Mouse (Mus musculus): Measurements from ENCODE around the gene Ndufb3. TPM values are rescaled to one million over a fixed set of nuclear protein-coding genes. Genes with fewer than 3 reads are reported as not detected.
A peak's percentile ranks its signal among the peaks of the same experiment; 100 is the strongest.
"Not testable (repeated sequence)": the region's sequence is repeated elsewhere in the genome, so short reads cannot be mapped to it uniquely, and the experiment has no call there.

Ndufb3 gene
- polyA plus RNA-seq, 1 experiment from 2014 or later = 170 TPM

- Histone ChIP-seq H3K9ac (no peak overlapping the region), H3K36me3 (replicated peaks) (no peaks in the 10 kb centered on the region; the same call in 1 of the 2 replicates), H3K4me2 (peak overlapping the region; percentile 91), H3K4me1 (peaks cover 12% of the 10 kb centered on the region), H3K9me3 (no peaks in the 10 kb centered on the region), H3K4me3 (replicated peaks) (peak overlapping the region; percentile 91), H3K27me3 (no peaks in the 10 kb centered on the region), H3K27ac (no peak overlapping the region)
- WGBS = 91% methylated on average over 1 of the region's 1 CpGs
- ATAC-seq (ENCODE audit: low FRiP score) = no peak
These were observed 1.3 kb downstream of the Ndufb3 start for GRCm38 (mm10) chr1:58587491-58587890.

DNA sequence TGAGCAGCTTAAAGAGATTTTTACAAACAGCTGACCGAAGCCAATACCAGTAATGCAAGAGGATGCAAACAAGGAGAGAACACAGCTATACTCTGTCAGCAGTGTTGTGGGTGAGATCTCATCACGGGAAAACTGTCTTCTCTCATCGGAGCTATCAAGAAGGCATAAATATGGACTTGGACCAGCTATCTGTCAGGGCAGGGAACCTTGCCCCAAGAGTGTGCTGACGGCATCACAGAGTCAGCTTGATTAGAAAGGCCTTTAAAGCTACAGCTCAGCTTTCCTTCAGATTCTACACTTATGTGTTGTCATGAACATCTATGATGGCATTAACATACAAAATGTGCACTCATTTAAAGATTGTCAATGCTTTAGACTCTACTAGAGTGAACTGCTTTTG lies 16.5 kb downstream of the Ndufb3 start:
- peaks cover 5% of the 10 kb centered on the region; the same call in 1 of the 2 replicates for H3K9me3 ChIP-seq
- no peak for ATAC-seq (ENCODE audit: low FRiP score)
- 86% methylated on average over 4 of the region's 4 CpGs for WGBS

GRCm38 (mm10) chr1:58603738-58604137 lies 17.6 kb downstream of the Ndufb3 start:
- Histone ChIP-seq H3K4me2 (no peak overlapping the region), H3K4me1 (no peaks in the 10 kb centered on the region), H3K27ac (no peak overlapping the region), H3K9ac (no peak overlapping the region), H3K4me3 (replicated peaks) (no peak overlapping the region), H3K27me3 (no peaks in the 10 kb centered on the region), H3K9me3 (peaks cover 5% of the 10 kb centered on the region; the same call in 1 of the 2 replicates), H3K36me3 (replicated peaks) (no peaks in the 10 kb centered on the region)
- no peak for ATAC-seq (ENCODE audit: low FRiP score)
- WGBS = 86% methylated on average over 4 of the region's 4 CpGs

More for the DNA sequence above, 16.5 kb downstream of the Ndufb3 start:
- Histone ChIP-seq H3K36me3 (replicated peaks) (no peaks in the 10 kb centered on the region), H3K27me3 (no peaks in the 10 kb centered on the region), H3K4me1 (no peaks in the 10 kb centered on the region), H3K4me2 (no peak overlapping the region), H3K27ac (no peak overlapping the region), H3K4me3 (replicated peaks) (no peak overlapping the region), H3K9ac (no peak overlapping the region)

GRCm38 (mm10) chr1:58609591-58609990 lies 23.4 kb downstream of the Ndufb3 start:
- not testable (repeated sequence) for H3K4me2 ChIP-seq; H3K4me3 ChIP-seq (replicated peaks); ATAC-seq (ENCODE audit: low FRiP score); H3K27ac ChIP-seq; H3K4me1 ChIP-seq; H3K36me3 ChIP-seq (replicated peaks); H3K27me3 ChIP-seq; H3K9ac ChIP-seq; H3K9me3 ChIP-seq
- WGBS = 92% methylated on average over 5 of the region's 5 CpGs

DNA sequence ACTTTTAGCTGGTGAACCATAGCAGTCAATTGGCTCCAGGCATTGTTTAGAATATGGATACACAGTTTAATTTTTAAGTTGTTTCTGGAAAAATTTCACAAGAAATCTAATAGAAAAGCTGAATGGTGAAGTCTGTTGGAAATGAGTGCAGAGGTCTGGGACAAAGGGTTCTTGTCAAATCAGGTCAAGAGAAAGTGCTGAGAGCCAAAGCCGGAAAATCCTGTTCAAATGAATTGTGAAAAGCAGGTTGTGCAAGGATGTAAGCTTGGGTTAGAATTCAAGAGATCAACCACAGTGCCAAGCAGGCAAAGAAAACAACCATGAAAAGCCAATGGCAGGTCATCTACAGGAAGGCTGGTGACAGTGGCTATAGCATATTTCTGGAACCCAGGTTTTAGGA lies 24.0 kb downstream of the Ndufb3 start:
- WGBS = 85% methylated on average over 1 of the region's 1 CpGs
- no peak for ATAC-seq (ENCODE audit: low FRiP score)
- H3K4me1 ChIP-seq = no peaks in the 10 kb centered on the region
- no peak overlapping the region for H3K4me2 ChIP-seq
- no peaks in the 10 kb centered on the region for H3K36me3 ChIP-seq (replicated peaks)
- H3K4me3 ChIP-seq (replicated peaks) = no peak overlapping the region
- no peaks in the 10 kb centered on the region for H3K27me3 ChIP-seq
- H3K9me3 ChIP-seq = peaks cover 5% of the 10 kb centered on the region; the same call in 1 of the 2 replicates
- H3K27ac ChIP-seq = no peak overlapping the region
- H3K9ac ChIP-seq = no peak overlapping the region

- Histone ChIP-seq H3K4me1 (no peaks in the 10 kb centered on the region), H3K27me3 (no peaks in the 10 kb centered on the region), H3K4me3 (replicated peaks) (no peak overlapping the region), H3K27ac (no peak overlapping the region), H3K9ac (no peak overlapping the region), H3K36me3 (replicated peaks) (no peaks in the 10 kb centered on the region), H3K4me2 (no peak overlapping the region), H3K9me3 (peaks cover 5% of the 10 kb centered on the region; the same call in 1 of the 2 replicates)
- WGBS = 50% methylated on average over 1 of the region's 1 CpGs
- no peak for ATAC-seq (ENCODE audit: low FRiP score)
These were observed 24.4 kb downstream of the Ndufb3 start for GRCm38 (mm10) chr1:58610611-58611010.

GRCm38 (mm10) chr1:58613786-58614185 lies 27.6 kb downstream of the Ndufb3 start:
- no peaks in the 10 kb centered on the region for H3K27me3 ChIP-seq
- no peak for ATAC-seq (ENCODE audit: low FRiP score)
- H3K4me2 ChIP-seq = no peak overlapping the region
- no peak overlapping the region for H3K9ac ChIP-seq
- H3K27ac ChIP-seq = no peak overlapping the region
- no peak overlapping the region for H3K4me3 ChIP-seq (replicated peaks)
- H3K9me3 ChIP-seq = 0 out of 2 replicates have a peak, but pooled peaks cover 2% of the 10 kb centered on the region
- 85% methylated on average over 6 of the region's 6 CpGs for WGBS
- no peaks in the 10 kb centered on the region for H3K36me3 ChIP-seq (replicated peaks)
- H3K4me1 ChIP-seq = no peaks in the 10 kb centered on the region

DNA sequence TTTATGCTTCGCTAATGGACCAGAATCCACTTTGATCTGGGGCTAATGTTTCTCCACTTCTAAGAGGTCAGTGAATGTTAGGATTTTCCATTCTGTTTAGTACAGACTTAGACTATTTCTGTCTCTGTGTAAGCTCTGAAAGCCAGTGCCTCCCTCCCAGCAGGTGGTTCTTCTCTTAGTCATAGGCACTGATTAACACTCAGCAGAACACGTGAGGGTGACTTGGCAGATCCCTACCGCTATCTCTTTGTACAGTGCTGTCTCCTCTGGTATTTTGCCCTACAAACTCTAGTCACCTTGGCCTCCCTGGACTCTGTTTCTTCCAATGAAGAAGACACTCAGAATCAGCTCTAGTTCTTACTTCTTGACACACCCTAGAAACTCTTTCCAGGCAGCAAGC lies 28.2 kb downstream of the Ndufb3 start:
- no peak overlapping the region for H3K4me2 ChIP-seq
- H3K9me3 ChIP-seq = 0 out of 2 replicates have a peak, but pooled peaks cover 4% of the 10 kb centered on the region
- H3K4me1 ChIP-seq = no peaks in the 10 kb centered on the region
- no peaks in the 10 kb centered on the region for H3K27me3 ChIP-seq
- H3K36me3 ChIP-seq (replicated peaks) = no peaks in the 10 kb centered on the region
- no peak overlapping the region for H3K4me3 ChIP-seq (replicated peaks)
- H3K27ac ChIP-seq = no peak overlapping the region
- WGBS = 66% methylated on average over 3 of the region's 3 CpGs
- ATAC-seq (ENCODE audit: low FRiP score) = no peak
- H3K9ac ChIP-seq = no peak overlapping the region

- no peaks in the 10 kb centered on the region for H3K36me3 ChIP-seq (replicated peaks)
- 0 out of 2 replicates have a peak, but pooled peaks cover 4% of the 10 kb centered on the region for H3K9me3 ChIP-seq
- no peak overlapping the region for H3K4me2 ChIP-seq
- no peaks in the 10 kb centered on the region for H3K27me3 ChIP-seq
- no peaks in the 10 kb centered on the region for H3K4me1 ChIP-seq
- ATAC-seq (ENCODE audit: low FRiP score) = no peak
- no peak overlapping the region for H3K27ac ChIP-seq
- 89% methylated on average over 4 of the region's 4 CpGs for WGBS
- no peak overlapping the region for H3K9ac ChIP-seq
- no peak overlapping the region for H3K4me3 ChIP-seq (replicated peaks)
These were observed 29.0 kb downstream of the Ndufb3 start for GRCm38 (mm10) chr1:58615146-58615545.

DNA sequence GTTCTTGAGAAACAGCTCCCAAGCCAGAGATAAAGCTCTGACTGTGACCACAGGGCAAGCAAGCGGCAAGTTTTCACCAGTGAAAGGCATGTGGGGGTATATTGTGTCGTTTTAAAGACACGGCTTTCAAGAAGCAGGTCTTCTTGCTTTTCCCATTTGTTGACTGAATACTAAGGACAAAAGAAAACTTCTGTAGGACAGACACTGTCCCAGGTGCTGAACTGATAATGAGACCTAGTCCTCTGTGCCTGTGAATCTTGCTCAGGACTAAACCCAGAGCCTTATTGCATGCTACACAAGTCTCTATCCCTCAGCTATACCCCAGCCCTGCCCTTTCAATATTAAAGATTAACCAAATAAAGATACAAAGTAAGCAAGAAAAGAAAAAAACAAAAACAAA lies 30.0 kb downstream of the Ndufb3 start:
- no peak overlapping the region for H3K4me3 ChIP-seq (replicated peaks)
- 0 out of 2 replicates have a peak, but pooled peaks cover 4% of the 10 kb centered on the region for H3K9me3 ChIP-seq
- 75% methylated on average over 3 of the region's 3 CpGs for WGBS
- H3K36me3 ChIP-seq (replicated peaks) = no peaks in the 10 kb centered on the region
- no peak overlapping the region for H3K27ac ChIP-seq
- no peak overlapping the region for H3K4me2 ChIP-seq
- ATAC-seq (ENCODE audit: low FRiP score) = no peak
- no peak overlapping the region for H3K9ac ChIP-seq
- H3K27me3 ChIP-seq = no peaks in the 10 kb centered on the region
- no peaks in the 10 kb centered on the region for H3K4me1 ChIP-seq

- ATAC-seq (ENCODE audit: low FRiP score) = no peak
- no peak overlapping the region for H3K4me3 ChIP-seq (replicated peaks)
- no peak overlapping the region for H3K27ac ChIP-seq
- H3K4me1 ChIP-seq = no peaks in the 10 kb centered on the region
- no peaks in the 10 kb centered on the region for H3K27me3 ChIP-seq
- H3K36me3 ChIP-seq (replicated peaks) = no peaks in the 10 kb centered on the region
- H3K4me2 ChIP-seq = no peak overlapping the region
- 56% methylated on average over 5 of the region's 5 CpGs for WGBS
- H3K9ac ChIP-seq = no peak overlapping the region
- H3K9me3 ChIP-seq = 0 out of 2 replicates have a peak, but pooled peaks cover 4% of the 10 kb centered on the region
These were observed 30.9 kb downstream of the Ndufb3 start for GRCm38 (mm10) chr1:58617076-58617475.

- WGBS = 81% methylated on average over 6 of the region's 6 CpGs
- H3K36me3 ChIP-seq (replicated peaks) = no peaks in the 10 kb centered on the region
- H3K4me2 ChIP-seq = no peak overlapping the region
- H3K9me3 ChIP-seq = 0 out of 2 replicates have a peak, but pooled peaks cover 4% of the 10 kb centered on the region
- H3K4me1 ChIP-seq = no peaks in the 10 kb centered on the region
- ATAC-seq (ENCODE audit: low FRiP score) = no peak
- H3K27me3 ChIP-seq = no peaks in the 10 kb centered on the region
- no peak overlapping the region for H3K9ac ChIP-seq
- H3K27ac ChIP-seq = no peak overlapping the region
- H3K4me3 ChIP-seq (replicated peaks) = no peak overlapping the region
These were observed 31.9 kb downstream of the Ndufb3 start for GRCm38 (mm10) chr1:58617978-58618668.

- Histone ChIP-seq H3K9ac (no peak overlapping the region), H3K4me3 (replicated peaks) (no peak overlapping the region), H3K27ac (no peak overlapping the region), H3K4me1 (no peaks in the 10 kb centered on the region), H3K9me3 (0 out of 2 replicates have a peak, but pooled peaks cover 4% of the 10 kb centered on the region), H3K27me3 (no peaks in the 10 kb centered on the region), H3K36me3 (replicated peaks) (no peaks in the 10 kb centered on the region), H3K4me2 (no peak overlapping the region)
- ATAC-seq (ENCODE audit: low FRiP score) = no peak
- WGBS = 86% methylated on average over 2 of the region's 2 CpGs
These were observed 32.6 kb downstream of the Ndufb3 start for GRCm38 (mm10) chr1:58618766-58619165.

Measured in forebrain, embryonic 12.5 days (tissue).